Mouse (Mus musculus) liver, embryonic 14.5 days (tissue): ENCODE measurements around the gene Il27.

Experiments used
- CTCF ChIP-seq: IDR thresholded peaks from 2 replicates; pipeline ENCODE4 v1.5.1; 2016; ENCODE audit warnings: antibody characterized with exemption, low read depth, control low read depth
- EP300 ChIP-seq: IDR thresholded peaks from 2 replicates; pipeline ENCODE4 v1.6.1; 2016; ENCODE audit warnings: antibody characterized with exemption, low read depth

DNA sequence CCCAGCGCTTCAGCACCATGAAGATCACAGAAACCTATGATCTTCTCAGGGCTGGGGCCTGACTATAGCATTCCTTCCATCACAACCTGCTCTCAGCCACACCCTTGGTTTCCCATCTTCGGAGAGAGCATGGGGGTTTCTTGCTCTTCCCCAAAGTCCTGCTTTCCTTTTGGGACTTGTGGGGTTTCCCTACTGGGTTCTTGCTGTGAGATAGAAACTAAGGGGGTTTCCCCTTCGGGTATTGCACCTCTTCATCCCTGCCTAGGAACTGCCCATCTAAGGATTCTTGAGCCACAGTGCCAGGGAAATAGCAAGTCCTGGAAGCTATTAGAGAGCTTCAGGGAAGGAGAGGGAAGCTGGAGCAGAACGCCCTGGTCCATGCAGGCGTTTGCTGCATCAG is 1.1 kb upstream of the Il27 start:
- TF ChIP-seq CTCF: no peak
- TF ChIP-seq EP300: no peak
